ENCODE assay signal across 24 mouse cellular contexts in genomic region chr5:5283756-5284430, GRCm38 (mm10).
DNase-seq lines count a peak whose midpoint lies in the region; ATAC-seq and TF ChIP-seq lines count a peak whose summit lies in the region.
"Had no signal": no experiment of that assay in that cellular context is flagged by ENCODE, and none has a peak within 500 bp of the region (broad histone marks: within the 10 kb centered on the region; RNA-seq: fewer than 3 reads in every experiment).

No protein-coding gene starts in this region.

- TF ChIP-seq CTCF in intestine, postnatal 0 days (IDR thresholded peaks at IDR 0.05; ENCODE audit: low read depth) = no peak

- peak overlapping the region; percentile 11; the same call in 1 of the 2 replicates for H3K27ac ChIP-seq in intestine, embryonic 15.5 days
- no peak overlapping the region for H3K27ac ChIP-seq in intestine, postnatal 0 days (ENCODE audit: low read depth, low read length)
- no peak overlapping the region for H3K27ac ChIP-seq in stomach, embryonic 16.5 days (ENCODE audit: low read length)
- H3K27ac ChIP-seq: embryonic facial prominence, embryonic 10.5 days; embryonic facial prominence, embryonic 12.5 days; forebrain, embryonic 13.5 days; forebrain, embryonic 15.5 days had no signal

- H3K4me3 ChIP-seq in intestine, embryonic 15.5 days (replicated peaks) = no peak overlapping the region
- H3K4me3 ChIP-seq in intestine, postnatal 0 days (ENCODE audit: low read depth, low read length) = no peak overlapping the region
- no peak overlapping the region for H3K4me3 ChIP-seq in stomach, embryonic 16.5 days (replicated peaks; ENCODE audit: low read length)
- H3K4me3 ChIP-seq: embryonic facial prominence, embryonic 10.5 days; embryonic facial prominence, embryonic 12.5 days; forebrain, embryonic 13.5 days; forebrain, embryonic 15.5 days had no signal

- H3K36me3 ChIP-seq in intestine, embryonic 15.5 days = no peaks in the 10 kb centered on the region
- H3K36me3 ChIP-seq in intestine, postnatal 0 days (ENCODE audit: control insufficient read depth, insufficient read depth) = no peaks in the 10 kb centered on the region
- no peaks in the 10 kb centered on the region for H3K36me3 ChIP-seq in stomach, embryonic 16.5 days (ENCODE audit: control insufficient read depth, insufficient read depth, low read length)
- H3K36me3 ChIP-seq: embryonic facial prominence, embryonic 10.5 days; embryonic facial prominence, embryonic 12.5 days; forebrain, embryonic 15.5 days; G1E had no signal

- 52% methylated on average over 6 of the region's 6 CpGs for WGBS in intestine, embryonic 15.5 days
- 29% methylated on average over 6 of the region's 6 CpGs for whole genome bisulfite sequencing in intestine, postnatal 0 days
- WGBS in stomach, embryonic 16.5 days = 56% methylated on average over 6 of the region's 6 CpGs

- no peaks in the 10 kb centered on the region for H3K9me3 ChIP-seq in intestine, embryonic 15.5 days
- H3K9me3 ChIP-seq in intestine, postnatal 0 days (ENCODE audit: control insufficient read depth) = no peaks in the 10 kb centered on the region
- H3K9me3 ChIP-seq in stomach, embryonic 16.5 days (replicated peaks; ENCODE audit: control insufficient read depth, low read length) = no peaks in the 10 kb centered on the region
- H3K9me3 ChIP-seq: embryonic facial prominence, embryonic 10.5 days; embryonic facial prominence, embryonic 12.5 days; forebrain, embryonic 13.5 days; forebrain, embryonic 15.5 days; G1E had no signal

- H3K4me1 ChIP-seq in intestine, embryonic 15.5 days (replicated peaks) = no peaks in the 10 kb centered on the region
- 0 out of 2 replicates have a peak, but pooled peaks cover 3% of the 10 kb centered on the region for H3K4me1 ChIP-seq in intestine, postnatal 0 days (replicated peaks; ENCODE audit: control insufficient read depth, insufficient read depth, low read length)
- no peaks in the 10 kb centered on the region for H3K4me1 ChIP-seq in stomach, embryonic 16.5 days (ENCODE audit: control insufficient read depth, insufficient read depth, low read length)
- H3K4me1 ChIP-seq: embryonic facial prominence, embryonic 10.5 days; embryonic facial prominence, embryonic 12.5 days; forebrain, embryonic 13.5 days; forebrain, embryonic 15.5 days had no signal

- DNase-seq in thymus, adult 18-20 months = no peak
- no peak for DNase-seq in right cerebral cortex, postnatal 14 days
- DNase-seq in B cell, adult 2 months = no peak
- DNase-seq in left cerebral cortex, adult 18-20 months (ENCODE audit: low spot score in 2 of 2) = no peak
- DNase-seq: adrenal gland, adult 8-10 months; adrenal gland, postnatal 14 days; adrenal gland, postnatal 36 days; cerebellum, adult 11-12 months; cerebellum, adult 2 months; cerebellum, adult 9-10 months; cerebellum, postnatal 10 days; cerebellum, postnatal 25 days had no signal

- H3K9ac ChIP-seq in intestine, embryonic 15.5 days = no peak overlapping the region
- H3K9ac ChIP-seq in intestine, postnatal 0 days (ENCODE audit: low read depth, low read length) = no peak overlapping the region
- H3K9ac ChIP-seq in stomach, embryonic 16.5 days (ENCODE audit: low read length) = no peak overlapping the region
- H3K9ac ChIP-seq: embryonic facial prominence, embryonic 12.5 days; forebrain, embryonic 13.5 days; forebrain, embryonic 15.5 days had no signal

- no peak overlapping the region for H3K4me2 ChIP-seq in intestine, embryonic 15.5 days (replicated peaks)
- H3K4me2 ChIP-seq in intestine, postnatal 0 days (replicated peaks; ENCODE audit: low read depth) = no peak overlapping the region
- no peak overlapping the region for H3K4me2 ChIP-seq in stomach, embryonic 16.5 days (ENCODE audit: low read depth, low read length)
- H3K4me2 ChIP-seq: embryonic facial prominence, embryonic 12.5 days; forebrain, embryonic 13.5 days; forebrain, embryonic 15.5 days had no signal

- H3K27me3 ChIP-seq in intestine, embryonic 15.5 days (replicated peaks) = no peaks in the 10 kb centered on the region
- no peaks in the 10 kb centered on the region for H3K27me3 ChIP-seq in intestine, postnatal 0 days (replicated peaks; ENCODE audit: control insufficient read depth, insufficient read depth, low read length)
- H3K27me3 ChIP-seq in stomach, embryonic 16.5 days (ENCODE audit: control insufficient read depth, insufficient read depth, low read length) = no peaks in the 10 kb centered on the region
- H3K27me3 ChIP-seq: CH12.LX; embryonic facial prominence, embryonic 12.5 days; forebrain, embryonic 13.5 days; forebrain, embryonic 15.5 days; Patski had no signal

- ATAC-seq in intestine, embryonic 15.5 days = peak; percentile 87
- peak; percentile 88 for ATAC-seq in intestine, postnatal 0 days
- ATAC-seq in stomach, embryonic 16.5 days (ENCODE audit: insufficient read depth, low FRiP score) = peak; percentile 33; the same call in 1 of the 2 replicates
- ATAC-seq: activated CD4-positive, CD25-positive, alpha-beta regulatory T cell, adult 4 months; CD4-positive, CD25-positive, alpha-beta regulatory T cell, adult 4 months; forebrain, embryonic 13.5 days; forebrain, embryonic 15.5 days; Patski had no signal

Comparison
In these comparisons a context has a peak if more than half of its experiments do, and no peak if none do; other contexts are left out.
1. ATAC-seq: peak in every context shown above with its lines; median percentile 88 in intestine, postnatal 0 days; 87 in intestine, embryonic 15.5 days; 33 in stomach, embryonic 16.5 days.